Mouse (Mus musculus) heart, postnatal 0 days (tissue): ENCODE measurements around the gene 3830406C13Rik.

Experiments used
- CTCF ChIP-seq: IDR thresholded peaks from 2 replicates; pipeline ENCODE4 v1.5.1; 2016; ENCODE audit warnings: antibody characterized with exemption, control low read depth, low read depth
- EP300 ChIP-seq: IDR thresholded peaks from 2 replicates; pipeline ENCODE4 v1.6.1; 2016; ENCODE audit warnings: antibody characterized with exemption, low read depth

DNA sequence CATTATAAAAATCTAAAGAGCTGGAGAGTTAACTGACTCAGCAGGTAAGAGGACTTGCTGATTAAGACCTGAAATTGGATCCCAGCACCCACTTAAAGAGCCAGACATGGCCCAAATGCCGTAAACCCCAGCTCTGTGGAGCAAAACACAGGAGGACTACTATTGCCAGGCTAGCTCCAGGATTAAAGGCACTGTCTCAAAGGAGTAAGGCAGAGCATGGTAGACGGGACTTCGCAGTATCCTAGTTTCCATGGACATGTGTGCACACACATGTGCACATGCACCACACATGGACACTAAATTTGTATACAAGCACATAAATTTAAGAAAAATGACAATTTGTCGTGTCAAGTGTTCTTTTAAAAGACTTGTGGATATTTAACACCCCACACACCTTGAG is 16.3 kb downstream of the 3830406C13Rik start:
- TF ChIP-seq EP300 (no peak), CTCF (no peak)
